Mouse (Mus musculus): ENCODE measurements around the gene Rcc1l.

- no peak for TF ChIP-seq TAL1 (conservative IDR thresholded peaks at IDR 0.05; ENCODE audit: low read depth, low read length)
- TF ChIP-seq GATA2 (IDR thresholded peaks at IDR 0.05; ENCODE audit: borderline replicate concordance, low read depth, low read length) = no peak
- TF ChIP-seq CTCF (IDR thresholded peaks at IDR 0.05; ENCODE audit: low read depth, low read length) = peak; percentile 56
- no peak for TF ChIP-seq GATA1 (IDR thresholded peaks at IDR 0.05; ENCODE audit: borderline replicate concordance, low read length)
These were observed 3.3 kb upstream of the Rcc1l start for GRCm38 (mm10) chr5:134179871-134180270.

Measured in G1E (cell line).